Mouse (Mus musculus) myocyte (in vitro differentiated cells): ENCODE data around the gene Farp1.

ENCODE experiments used
- E2F4 ChIP-seq: IDR thresholded peaks from one replicate; pipeline ENCODE4 v1.6.1; 2011; ENCODE audit warnings: mild to moderate bottlenecking, control low read depth, moderate library complexity; ENCODE audit not compliant: insufficient read depth
- MAX ChIP-seq: IDR thresholded peaks from one replicate; pipeline ENCODE4 v1.6.1; 2011; ENCODE audit warnings: low read depth, mild to moderate bottlenecking, control low read depth
- MYOD1 ChIP-seq, 3 experiments: IDR thresholded peaks; one replicate each; pipeline ENCODE4 v1.6.1; 2011; ENCODE audit warnings: control low read depth in 2 of 3, low read depth in 2 of 3, mild to moderate bottlenecking in 2 of 3, moderate library complexity in 1 of 3; ENCODE audit not compliant: insufficient read length in 2 of 3, control insufficient read depth in 1 of 3
- MYOG ChIP-seq, 3 experiments: IDR thresholded peaks; one replicate each; pipeline ENCODE4 v1.6.1; 2011; ENCODE audit warnings: control low read depth in 2 of 3, low read depth in 2 of 3, mild to moderate bottlenecking in 2 of 3; ENCODE audit not compliant: insufficient read length in 2 of 3, control insufficient read depth in 1 of 3, insufficient read depth in 1 of 3
- POLR2A ChIP-seq: IDR thresholded peaks from one replicate; pipeline ENCODE4 v1.6.1; 2011; ENCODE audit warnings: low read depth, mild to moderate bottlenecking, control low read depth, moderate library complexity; ENCODE audit not compliant: insufficient read length
- POLR2AphosphoS2 ChIP-seq: IDR thresholded peaks from one replicate; pipeline ENCODE4 v1.6.1; 2011; ENCODE audit warnings: low read depth, control low read depth; ENCODE audit not compliant: insufficient read length
- SRF ChIP-seq: IDR thresholded peaks from one replicate; pipeline ENCODE4 v1.6.1; 2011; ENCODE audit warnings: low read depth; ENCODE audit not compliant: control insufficient read depth, insufficient read length
- TCF12 ChIP-seq: IDR thresholded peaks from one replicate; pipeline ENCODE4 v1.6.1; 2011; ENCODE audit warnings: mild to moderate bottlenecking, control low read depth; ENCODE audit not compliant: poor library complexity, insufficient read depth, severe bottlenecking
- TCF3 ChIP-seq: IDR thresholded peaks from one replicate; pipeline ENCODE4 v1.6.1; 2011; ENCODE audit warnings: low read depth, control low read depth; ENCODE audit not compliant: insufficient read length
- USF1 ChIP-seq: IDR thresholded peaks from one replicate; pipeline ENCODE4 v1.6.1; 2011; ENCODE audit warnings: low read depth, mild to moderate bottlenecking, control low read depth, moderate library complexity

- TF ChIP-seq TCF12 (no peak), POLR2A (no peak), E2F4 (no peak), MAX (no peak), MYOD1 (IDR thresholded peaks at IDR 0.05; ENCODE audit: control insufficient read depth in 1 of 3, insufficient read length in 2 of 3, low read depth in 2 of 3) (no peak), SRF (no peak), TCF3 (no peak), POLR2AphosphoS2 (no peak), USF1 (no peak), MYOG (IDR thresholded peaks at IDR 0.05; ENCODE audit: control insufficient read depth in 1 of 3, insufficient read depth in 1 of 3, insufficient read length in 2 of 3, low read depth in 2 of 3) (no peak)
Observed at GRCm38 (mm10) chr14:121144496-121144895, 109.5 kb downstream of the Farp1 start.
